Mouse (Mus musculus) ES-Bruce4 (cell line): ENCODE data around the gene Ift81. TPM values are rescaled to one million over a fixed set of nuclear protein-coding genes. Genes with fewer than 3 reads are reported as not detected.

ENCODE experiments used
- H3K27ac ChIP-seq: 2 replicates; pipeline ENCODE4 v1.5.1; 2012; ENCODE audit warnings: low read length, inconsistent platforms; ENCODE audit not compliant: insufficient read depth
- H3K27me3 ChIP-seq: 2 replicates; pipeline ENCODE4 v1.6.1; 2012; ENCODE audit warnings: mild to moderate bottlenecking, low read length, inconsistent platforms; ENCODE audit not compliant: control insufficient read depth, poor library complexity, insufficient read depth, severe bottlenecking
- H3K36me3 ChIP-seq: 2 replicates; pipeline ENCODE4 v1.6.1; 2012; ENCODE audit warnings: inconsistent platforms, mild to moderate bottlenecking, low read length, moderate library complexity; ENCODE audit not compliant: control insufficient read depth, poor library complexity, insufficient read depth, severe bottlenecking
- H3K4me1 ChIP-seq: one replicate; pipeline ENCODE4 v1.8.1; 2011; ENCODE audit warnings: low read length; ENCODE audit not compliant: control insufficient read depth, insufficient read depth
- H3K4me3 ChIP-seq: 2 replicates; pipeline ENCODE4 v1.5.1; 2011; ENCODE audit warnings: low read depth, mild to moderate bottlenecking, low read length
- H3K9ac ChIP-seq: 2 replicates; pipeline ENCODE4 v1.6.1; 2012; ENCODE audit warnings: low read depth, mild to moderate bottlenecking, inconsistent platforms; ENCODE audit not compliant: poor library complexity, severe bottlenecking
- H3K9me3 ChIP-seq: replicated peaks from 2 replicates; pipeline ENCODE4 v1.6.1; 2012; ENCODE audit warnings: mild to moderate bottlenecking, low read length, inconsistent platforms; ENCODE audit not compliant: control insufficient read depth, poor library complexity, insufficient read depth, severe bottlenecking
- CTCF ChIP-seq: IDR thresholded peaks from one replicate; pipeline ENCODE4 v1.8.1; 2011; ENCODE audit warnings: low read depth, low read length
- EP300 ChIP-seq: IDR thresholded peaks from 2 replicates; pipeline ENCODE4 v1.6.1; 2011; ENCODE audit warnings: low read depth, low read length; ENCODE audit not compliant: insufficient read depth
- POLR2A ChIP-seq: IDR thresholded peaks from one replicate; pipeline ENCODE4 v1.8.1; 2011; ENCODE audit warnings: low read length; ENCODE audit not compliant: insufficient read depth
- polyA plus RNA-seq: library from polyadenylated mRNA; stranded (reverse); fragments of >200 nt; gene quantifications from 2 replicates; pipeline ENCODE4 v1.2.4, GENCODE M21; 2011; ENCODE audit warnings: low read depth; ENCODE audit not compliant: missing spikeins, insufficient read depth, insufficient read length

Ift81 gene
- polyA plus RNA-seq, 1 experiment = 36.9 TPM

DNA sequence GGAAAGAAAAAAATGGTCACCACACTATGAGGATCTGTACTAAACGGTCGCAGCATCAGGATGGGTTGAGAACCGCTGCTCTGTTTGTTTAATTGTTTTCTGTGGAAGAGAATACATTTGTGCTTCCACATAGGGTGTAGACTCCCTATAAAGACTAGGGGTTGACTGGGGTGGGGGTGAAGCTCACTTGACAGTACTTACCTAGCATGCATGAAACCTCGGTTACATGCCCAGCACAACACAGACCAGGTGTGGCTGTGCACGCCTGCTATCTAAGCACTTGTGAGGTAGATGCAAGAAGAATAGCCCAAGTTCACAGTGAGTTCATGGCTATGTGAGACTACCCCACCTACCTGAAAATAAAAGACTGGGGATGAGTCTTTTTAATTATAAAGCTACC lies 76.7 kb downstream of the Ift81 start:
- no peaks in the 10 kb centered on the region for H3K36me3 ChIP-seq
- TF ChIP-seq CTCF (no peak), EP300 (no peak), POLR2A (no peak)
- no peaks in the 10 kb centered on the region for H3K9me3 ChIP-seq
- H3K9ac ChIP-seq = no peak overlapping the region
- H3K27me3 ChIP-seq = no peaks in the 10 kb centered on the region
- H3K4me1 ChIP-seq = no peaks in the 10 kb centered on the region
- H3K4me3 ChIP-seq = no peak overlapping the region
- H3K27ac ChIP-seq = no peak overlapping the region

- Histone ChIP-seq H3K4me1 (no peaks in the 10 kb centered on the region), H3K9ac (no peak overlapping the region), H3K36me3 (no peaks in the 10 kb centered on the region), H3K4me3 (no peak overlapping the region), H3K9me3 (no peaks in the 10 kb centered on the region), H3K27ac (no peak overlapping the region), H3K27me3 (no peaks in the 10 kb centered on the region)
- no peak for TF ChIP-seq POLR2A
- TF ChIP-seq CTCF = no peak
- no peak for TF ChIP-seq EP300
Measured at GRCm38 (mm10) chr5:122533884-122534283, 80.4 kb downstream of the Ift81 start.

GRCm38 (mm10) chr5:122529913-122530604 lies 84.3 kb downstream of the Ift81 start:
- no peak overlapping the region for H3K4me3 ChIP-seq
- no peak overlapping the region for H3K9ac ChIP-seq
- no peaks in the 10 kb centered on the region for H3K27me3 ChIP-seq
- TF ChIP-seq CTCF (no peak), POLR2A (no peak), EP300 (no peak)
- no peaks in the 10 kb centered on the region for H3K4me1 ChIP-seq
- no peak overlapping the region for H3K27ac ChIP-seq
- no peaks in the 10 kb centered on the region for H3K36me3 ChIP-seq
- no peaks in the 10 kb centered on the region for H3K9me3 ChIP-seq

GRCm38 (mm10) chr5:122529316-122529715 lies 85.0 kb downstream of the Ift81 start:
- Histone ChIP-seq H3K9me3 (no peaks in the 10 kb centered on the region), H3K36me3 (no peaks in the 10 kb centered on the region), H3K4me1 (no peaks in the 10 kb centered on the region), H3K4me3 (no peak overlapping the region), H3K27me3 (no peaks in the 10 kb centered on the region), H3K27ac (no peak overlapping the region), H3K9ac (no peak overlapping the region)
- TF ChIP-seq EP300 (no peak), CTCF (no peak), POLR2A (no peak)

DNA sequence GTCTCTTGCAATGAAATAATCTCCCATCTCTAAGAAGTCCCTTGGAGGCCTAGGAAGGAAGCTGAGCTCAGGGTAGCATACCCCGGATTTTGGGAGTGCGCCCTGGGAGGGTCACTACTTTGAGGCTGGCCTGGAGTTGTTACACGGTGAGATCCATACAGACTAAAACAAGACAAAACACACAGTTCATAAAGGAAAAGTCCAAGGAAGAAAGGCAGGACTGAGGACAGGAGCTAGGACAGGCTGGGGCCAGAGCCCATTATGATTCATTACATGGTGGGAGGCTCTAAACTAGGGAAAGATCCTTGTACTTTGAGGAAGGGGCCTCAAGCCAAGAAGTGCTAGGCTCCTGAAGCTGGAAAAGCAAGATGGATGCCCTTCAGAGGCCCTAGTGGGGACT lies 85.7 kb downstream of the Ift81 start:
- Histone ChIP-seq H3K36me3 (no peaks in the 10 kb centered on the region), H3K4me1 (no peaks in the 10 kb centered on the region), H3K27me3 (no peaks in the 10 kb centered on the region), H3K4me3 (no peak overlapping the region), H3K9me3 (no peaks in the 10 kb centered on the region), H3K9ac (no peak overlapping the region), H3K27ac (no peak overlapping the region)
- no peak for TF ChIP-seq EP300
- no peak for TF ChIP-seq CTCF
- no peak for TF ChIP-seq POLR2A

- H3K36me3 ChIP-seq = no peaks in the 10 kb centered on the region
- no peak overlapping the region for H3K4me3 ChIP-seq
- TF ChIP-seq CTCF (no peak), POLR2A (no peak), EP300 (no peak)
- H3K27me3 ChIP-seq = no peaks in the 10 kb centered on the region
- no peaks in the 10 kb centered on the region for H3K9me3 ChIP-seq
- no peak overlapping the region for H3K27ac ChIP-seq
- no peak overlapping the region for H3K9ac ChIP-seq
- H3K4me1 ChIP-seq = no peaks in the 10 kb centered on the region
Measured at GRCm38 (mm10) chr5:122527761-122528160, 86.6 kb downstream of the Ift81 start.
